Mouse (Mus musculus): ENCODE data around the gene Tagap.
"Not testable (repeated sequence)": the region's sequence is repeated elsewhere in the genome, so short reads cannot be mapped to it uniquely, and the experiment has no call there.

DNA sequence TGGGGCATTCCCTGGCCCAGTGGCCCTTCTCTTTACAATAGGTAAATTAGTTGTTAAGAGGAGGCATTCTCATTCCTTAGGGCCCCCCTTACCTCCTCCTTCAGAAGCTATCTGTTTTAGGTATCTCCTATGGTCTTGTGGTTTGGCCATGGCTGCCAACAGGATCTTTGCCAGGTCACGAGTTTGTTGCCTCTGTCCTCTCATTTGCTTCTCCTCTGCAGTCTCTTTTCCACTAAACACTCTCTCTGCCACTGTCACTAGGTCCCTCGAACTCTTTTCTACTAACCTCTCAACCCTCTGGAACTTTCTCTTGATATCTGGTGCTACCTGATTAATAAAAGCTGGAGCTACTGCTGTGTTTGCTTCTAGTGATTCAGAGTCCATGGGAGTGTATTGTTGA lies 38.6 kb downstream of the Tagap start:
- not testable (repeated sequence) for TF ChIP-seq USF1 (IDR thresholded peaks at IDR 0.05; ENCODE audit: low read depth); E2F4 (IDR thresholded peaks at IDR 0.05; ENCODE audit: insufficient read depth); POLR2A (IDR thresholded peaks at IDR 0.05; ENCODE audit: insufficient read length, low read depth); TCF3 (IDR thresholded peaks at IDR 0.05; ENCODE audit: insufficient read length, low read depth); MAX (IDR thresholded peaks at IDR 0.05; ENCODE audit: low read depth); POLR2AphosphoS2 (IDR thresholded peaks at IDR 0.05; ENCODE audit: insufficient read length, low read depth); REST (IDR thresholded peaks at IDR 0.05; ENCODE audit: insufficient read depth, insufficient read length); TCF12 (IDR thresholded peaks at IDR 0.05; ENCODE audit: insufficient read depth, poor library complexity, severe bottlenecking)

Measured in myocyte (in vitro differentiated cells).